Mouse (Mus musculus): ENCODE measurements around the gene Ecm2. TPM values are rescaled to one million over a fixed set of nuclear protein-coding genes. Genes with fewer than 3 reads are reported as not detected.

Ecm2 gene
- polyA plus RNA-seq, 1 experiment from 2014 or later = 1.1 TPM

DNA sequence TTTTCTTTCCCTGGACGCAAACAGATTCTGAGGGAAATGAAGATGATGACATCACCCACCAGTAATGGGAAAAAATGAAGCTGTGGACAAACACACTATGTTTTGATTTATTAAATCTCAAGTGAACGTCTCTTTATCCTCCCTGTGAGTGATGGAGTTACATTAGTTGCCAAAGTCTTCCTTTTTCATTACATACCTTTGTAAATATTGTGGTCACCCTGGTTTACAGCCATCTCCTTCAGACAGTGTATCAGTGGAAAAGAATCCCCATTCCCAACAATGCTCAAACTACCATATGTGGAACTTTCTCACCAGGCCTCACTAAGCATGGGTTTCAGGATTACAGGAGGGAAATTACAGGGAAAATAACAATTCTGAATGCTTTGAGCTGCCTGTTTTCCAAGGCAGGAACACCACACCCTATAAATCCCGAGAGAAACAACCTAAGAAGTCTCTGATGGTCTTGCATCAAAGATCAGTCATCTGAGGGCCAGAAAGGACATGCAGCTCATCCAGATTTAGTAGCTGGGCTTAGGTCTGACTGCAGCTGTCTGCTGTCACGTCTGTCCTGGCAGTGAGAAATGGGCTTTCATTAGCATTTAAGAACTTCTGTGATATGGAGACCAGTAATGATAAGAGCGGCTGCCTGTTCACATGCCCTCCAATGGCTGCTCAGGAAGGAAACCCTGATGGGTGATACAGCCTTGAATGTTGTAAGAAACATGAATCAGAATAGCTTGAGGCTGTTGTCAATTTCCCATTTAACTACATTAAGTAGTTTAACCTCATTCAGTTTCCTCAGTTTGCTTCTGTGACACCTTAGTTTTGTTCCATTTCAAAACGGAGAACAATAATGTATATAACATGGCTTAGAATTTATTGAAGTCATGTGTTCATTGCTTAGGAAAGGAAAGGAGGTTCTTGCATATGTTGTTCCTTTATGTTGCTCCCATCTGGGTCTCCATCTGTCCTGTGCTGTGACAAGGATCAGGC lies 11.9 kb upstream of the Ecm2 start, which contains the start of gene Tes3-ps:
Tes3-ps (plus strand) TSS at position 943 of the 993 bp plus-strand sequence.
- no peaks in the 10 kb centered on the region for H3K36me3 ChIP-seq (ENCODE audit: control insufficient read depth, insufficient read depth)
- H3K4me1 ChIP-seq (replicated peaks; ENCODE audit: control insufficient read depth, insufficient read depth, low read length) = no peaks in the 10 kb centered on the region
- no peak within 1 kb of the TSS for H3K9ac ChIP-seq (ENCODE audit: low read depth, low read length)
- no peaks in the 10 kb centered on the region for H3K27me3 ChIP-seq (replicated peaks; ENCODE audit: control insufficient read depth, insufficient read depth, low read length)
- TF ChIP-seq CTCF (IDR thresholded peaks at IDR 0.05; ENCODE audit: low read depth) = no peak
- H3K4me3 ChIP-seq (ENCODE audit: low read depth, low read length) = no peak within 1 kb of the TSS
- no peaks in the 10 kb centered on the region for H3K9me3 ChIP-seq (ENCODE audit: control insufficient read depth)
- no peak for ATAC-seq
- no peak within 1 kb of the TSS for H3K27ac ChIP-seq (ENCODE audit: low read depth, low read length)
- H3K4me2 ChIP-seq (replicated peaks; ENCODE audit: low read depth) = no peak within 1 kb of the TSS
- WGBS = 67% methylated on average over 6 of the region's 6 CpGs

DNA sequence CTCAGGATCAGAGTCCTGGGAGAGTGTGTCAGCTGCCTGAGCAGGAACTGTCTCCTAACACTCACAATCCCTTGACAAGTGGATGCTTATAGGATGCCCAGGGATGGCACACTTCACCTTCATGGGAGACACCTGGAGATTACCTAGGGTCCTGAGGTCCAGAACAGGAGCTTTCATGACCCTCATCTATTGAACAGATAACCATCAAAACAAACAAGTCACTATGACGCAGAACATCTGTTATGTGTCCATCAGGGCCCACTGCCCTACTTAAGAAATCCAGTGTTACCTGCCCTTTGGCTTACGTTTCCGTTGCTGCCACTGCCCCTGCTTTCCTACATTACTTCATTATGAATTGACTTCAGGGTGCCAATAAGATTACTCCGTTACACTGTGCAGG lies 1.2 kb downstream of the Ecm2 start:
- H3K27ac ChIP-seq (ENCODE audit: low read depth, low read length) = no peak overlapping the region
- ATAC-seq = no peak
- H3K36me3 ChIP-seq (ENCODE audit: control insufficient read depth, insufficient read depth) = no peaks in the 10 kb centered on the region
- H3K27me3 ChIP-seq (replicated peaks; ENCODE audit: control insufficient read depth, insufficient read depth, low read length) = no peaks in the 10 kb centered on the region
- H3K4me3 ChIP-seq (ENCODE audit: low read depth, low read length) = no peak overlapping the region
- H3K4me2 ChIP-seq (replicated peaks; ENCODE audit: low read depth) = no peak overlapping the region
- WGBS = 79% methylated on average over 4 of the region's 4 CpGs
- no peaks in the 10 kb centered on the region for H3K4me1 ChIP-seq (replicated peaks; ENCODE audit: control insufficient read depth, insufficient read depth, low read length)
- no peaks in the 10 kb centered on the region for H3K9me3 ChIP-seq (ENCODE audit: control insufficient read depth)
- TF ChIP-seq CTCF (IDR thresholded peaks at IDR 0.05; ENCODE audit: low read depth) = no peak
- no peak overlapping the region for H3K9ac ChIP-seq (ENCODE audit: low read depth, low read length)

DNA sequence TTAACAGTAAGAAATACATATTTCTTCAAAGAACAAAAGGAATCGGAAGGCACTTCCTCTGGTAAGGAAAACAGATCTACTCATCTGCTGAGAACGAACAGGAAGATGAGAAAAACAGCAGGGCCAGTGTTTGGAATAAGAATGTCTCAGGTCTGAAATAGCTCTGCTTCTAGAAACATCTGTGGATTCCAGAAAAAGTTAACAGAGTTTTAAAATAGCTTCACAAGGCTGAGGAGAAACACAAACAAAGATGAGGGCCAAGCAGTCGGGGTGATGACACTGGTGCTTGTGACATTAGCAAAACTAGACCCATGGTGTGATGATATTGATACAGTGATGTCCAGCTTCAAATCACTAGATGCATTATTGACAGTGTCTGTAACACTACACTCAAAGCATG lies 2.6 kb downstream of the Ecm2 start:
- Histone ChIP-seq H3K27ac (ENCODE audit: low read depth, low read length) (no peak overlapping the region), H3K4me3 (ENCODE audit: low read depth, low read length) (no peak overlapping the region), H3K4me1 (replicated peaks; ENCODE audit: control insufficient read depth, insufficient read depth, low read length) (no peaks in the 10 kb centered on the region), H3K4me2 (replicated peaks; ENCODE audit: low read depth) (no peak overlapping the region), H3K27me3 (replicated peaks; ENCODE audit: control insufficient read depth, insufficient read depth, low read length) (no peaks in the 10 kb centered on the region), H3K36me3 (ENCODE audit: control insufficient read depth, insufficient read depth) (no peaks in the 10 kb centered on the region), H3K9ac (ENCODE audit: low read depth, low read length) (no peak overlapping the region), H3K9me3 (ENCODE audit: control insufficient read depth) (no peaks in the 10 kb centered on the region)
- ATAC-seq = no peak
- 55% methylated on average over 3 of the region's 3 CpGs for WGBS
- TF ChIP-seq CTCF (IDR thresholded peaks at IDR 0.05; ENCODE audit: low read depth) = no peak

DNA sequence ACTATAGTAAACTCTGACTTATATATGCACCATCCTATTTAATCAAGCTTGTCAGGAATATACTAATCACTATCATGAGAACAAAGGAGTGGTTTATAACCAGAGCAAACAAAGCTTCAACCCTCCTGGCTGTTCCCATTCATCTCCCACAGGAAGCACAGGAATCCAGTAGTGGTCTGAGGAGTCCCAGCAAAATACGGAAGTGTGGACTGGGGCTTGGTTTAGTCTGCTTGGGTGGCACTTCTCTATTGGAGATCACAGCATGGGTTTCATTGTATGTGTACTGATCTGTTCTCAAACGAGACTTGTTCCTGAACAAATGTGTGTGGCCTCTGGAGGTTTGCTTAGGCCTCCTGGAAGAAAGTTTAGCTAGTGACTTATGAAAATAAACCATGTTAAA lies 14.2 kb downstream of the Ecm2 start:
- no peaks in the 10 kb centered on the region for H3K36me3 ChIP-seq (ENCODE audit: control insufficient read depth, insufficient read depth)
- WGBS = 31% methylated on average over 2 of the region's 2 CpGs

GRCm38 (mm10) chr13:49526235-49526634 lies 21.6 kb downstream of the Ecm2 start:
- no peaks in the 10 kb centered on the region for H3K27me3 ChIP-seq (replicated peaks; ENCODE audit: control insufficient read depth, insufficient read depth, low read length)
- no peak overlapping the region for H3K9ac ChIP-seq (ENCODE audit: low read depth, low read length)
- no peaks in the 10 kb centered on the region for H3K9me3 ChIP-seq (ENCODE audit: control insufficient read depth)
- ATAC-seq = no peak
- no peak overlapping the region for H3K4me2 ChIP-seq (replicated peaks; ENCODE audit: low read depth)
- TF ChIP-seq CTCF (IDR thresholded peaks at IDR 0.05; ENCODE audit: low read depth) = no peak
- no peaks in the 10 kb centered on the region for H3K4me1 ChIP-seq (replicated peaks; ENCODE audit: control insufficient read depth, insufficient read depth, low read length)
- 68% methylated on average over 2 of the region's 2 CpGs for WGBS
- H3K27ac ChIP-seq (ENCODE audit: low read depth, low read length) = no peak overlapping the region
- H3K4me3 ChIP-seq (ENCODE audit: low read depth, low read length) = no peak overlapping the region
- no peaks in the 10 kb centered on the region for H3K36me3 ChIP-seq (ENCODE audit: control insufficient read depth, insufficient read depth)

More for the DNA sequence above, 14.2 kb downstream of the Ecm2 start:
- Histone ChIP-seq H3K27ac (ENCODE audit: low read depth, low read length) (no peak overlapping the region), H3K4me2 (replicated peaks; ENCODE audit: low read depth) (no peak overlapping the region), H3K9me3 (ENCODE audit: control insufficient read depth) (no peaks in the 10 kb centered on the region), H3K4me1 (replicated peaks; ENCODE audit: control insufficient read depth, insufficient read depth, low read length) (no peaks in the 10 kb centered on the region), H3K4me3 (ENCODE audit: low read depth, low read length) (no peak overlapping the region), H3K27me3 (replicated peaks; ENCODE audit: control insufficient read depth, insufficient read depth, low read length) (no peaks in the 10 kb centered on the region), H3K9ac (ENCODE audit: low read depth, low read length) (no peak overlapping the region)
- no peak for TF ChIP-seq CTCF (IDR thresholded peaks at IDR 0.05; ENCODE audit: low read depth)
- ATAC-seq = no peak

DNA sequence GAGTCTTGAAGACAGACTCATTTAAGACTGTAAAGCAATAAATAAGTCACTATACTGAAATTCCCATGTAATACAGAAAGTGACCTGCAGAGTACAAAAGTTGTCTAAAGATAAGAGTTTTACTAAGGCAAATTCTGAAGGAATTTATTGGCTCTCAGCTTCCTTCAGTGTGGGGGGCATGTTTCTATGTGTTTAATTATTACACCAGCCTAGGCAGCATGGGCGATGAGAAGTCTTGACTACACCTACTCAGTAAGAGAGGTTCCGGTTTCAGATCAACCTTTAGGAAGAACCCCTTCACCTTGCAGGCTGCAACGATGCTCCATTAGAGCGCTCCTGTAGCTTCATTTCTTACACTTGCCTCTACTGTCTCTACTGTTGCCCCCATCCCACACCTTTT lies 26.0 kb downstream of the Ecm2 start:
- Histone ChIP-seq H3K27ac (ENCODE audit: low read depth, low read length) (no peak overlapping the region), H3K4me3 (ENCODE audit: low read depth, low read length) (no peak overlapping the region), H3K4me2 (replicated peaks; ENCODE audit: low read depth) (no peak overlapping the region), H3K27me3 (replicated peaks; ENCODE audit: control insufficient read depth, insufficient read depth, low read length) (no peaks in the 10 kb centered on the region), H3K9ac (ENCODE audit: low read depth, low read length) (no peak overlapping the region), H3K9me3 (ENCODE audit: control insufficient read depth) (no peaks in the 10 kb centered on the region), H3K4me1 (replicated peaks; ENCODE audit: control insufficient read depth, insufficient read depth, low read length) (no peaks in the 10 kb centered on the region), H3K36me3 (ENCODE audit: control insufficient read depth, insufficient read depth) (no peaks in the 10 kb centered on the region)
- no peak for ATAC-seq
- WGBS = 69% methylated on average over 4 of the region's 4 CpGs
- no peak for TF ChIP-seq CTCF (IDR thresholded peaks at IDR 0.05; ENCODE audit: low read depth)

Data from intestine, postnatal 0 days (tissue).